In genomic region chr8:82601556-82601955, GRCm38 (mm10) we compare ENCODE assay signal across 8 mouse cellular contexts.
DNase-seq lines count a peak whose midpoint lies in the region; ATAC-seq and TF ChIP-seq lines count a peak whose summit lies in the region.
"Had no signal": no experiment of that assay in that cellular context is flagged by ENCODE, and none has a peak within 500 bp of the region (broad histone marks: within the 10 kb centered on the region; RNA-seq: fewer than 3 reads in every experiment).

No protein-coding gene starts in this region.

- intact Hi-C loops in left cerebral cortex, postnatal 14 days (cut with DNase I) = no loop called here

- no peak overlapping the region for H3K4me2 ChIP-seq in kidney, embryonic 14.5 days (replicated peaks; ENCODE audit: low read depth, low read length)
- H3K4me2 ChIP-seq: limb, embryonic 12.5 days had no signal

- no peak overlapping the region for H3K4me3 ChIP-seq in kidney, embryonic 14.5 days (ENCODE audit: low read length)
- H3K4me3 ChIP-seq: limb, embryonic 12.5 days had no signal

- no peaks in the 10 kb centered on the region for H3K9me3 ChIP-seq in kidney, embryonic 14.5 days (ENCODE audit: control insufficient read depth, low read length)
- H3K9me3 ChIP-seq: limb, embryonic 12.5 days had no signal

- no peak overlapping the region for H3K9ac ChIP-seq in kidney, embryonic 14.5 days (ENCODE audit: low read depth, low read length)
- H3K9ac ChIP-seq: limb, embryonic 12.5 days had no signal

- 42% methylated on average over 3 of the region's 3 CpGs for WGBS in kidney, embryonic 14.5 days

- peak; percentile 18 for DNase-seq in kidney, adult 18-20 months
- DNase-seq in brain, embryonic 14.5 days (ENCODE audit: low read depth) = peak; percentile 45
- DNase-seq in heart, adult 8-10 months (ENCODE audit: low spot score) = peak; percentile 70
- DNase-seq in lung, postnatal 14 days = peak; percentile 26
- no peak for DNase-seq in layer of hippocampus, postnatal 25 days (ENCODE audit: extremely low spot score in 1 of 2, low spot score in 1 of 2)
- no peak for DNase-seq in left cerebral cortex, postnatal 14 days (ENCODE audit: low spot score in 2 of 2)

- no peak for ATAC-seq in kidney, embryonic 14.5 days (ENCODE audit: low FRiP score, low TSS enrichment)

- no peaks in the 10 kb centered on the region for H3K27me3 ChIP-seq in kidney, embryonic 14.5 days (ENCODE audit: control insufficient read depth, insufficient read depth, low read length)
- H3K27me3 ChIP-seq: limb, embryonic 12.5 days had no signal

- TF ChIP-seq CTCF in brain, embryonic 14.5 days (IDR thresholded peaks at IDR 0.05; ENCODE audit: borderline replicate concordance, extremely low read depth, insufficient read depth, insufficient read length) = no peak

- H3K4me1 ChIP-seq in kidney, embryonic 14.5 days (ENCODE audit: control insufficient read depth, insufficient read depth, low read length) = no peaks in the 10 kb centered on the region
- H3K4me1 ChIP-seq: limb, embryonic 12.5 days had no signal

- H3K36me3 ChIP-seq in kidney, embryonic 14.5 days (ENCODE audit: control insufficient read depth, insufficient read depth, low read length) = no peaks in the 10 kb centered on the region
- H3K36me3 ChIP-seq: limb, embryonic 12.5 days had no signal

- TF ChIP-seq POLR2A in brain, embryonic 14.5 days (IDR thresholded peaks at IDR 0.05; ENCODE audit: borderline replicate concordance, extremely low read depth, insufficient read depth, insufficient read length, poor library complexity, severe bottlenecking) = no peak

- H3K27ac ChIP-seq in kidney, embryonic 14.5 days (ENCODE audit: low read depth, low read length) = no peak overlapping the region
- H3K27ac ChIP-seq: limb, embryonic 12.5 days had no signal

Comparison
In these comparisons a context has a peak if more than half of its experiments do, and no peak if none do; other contexts are left out.
1. DNase-seq: peak in kidney, adult 18-20 months (single experiment), brain, embryonic 14.5 days (single experiment), heart, adult 8-10 months (single experiment) and lung, postnatal 14 days (single experiment); none in layer of hippocampus, postnatal 25 days (0 of 2) and left cerebral cortex, postnatal 14 days (0 of 2).